Mouse (Mus musculus) E14TG2a.4 (cell line): ENCODE data around the gene Cdyl2.

Experiments
- CTCF ChIP-seq: conservative IDR thresholded peaks from 2 replicates; pipeline ENCODE4 v1.5.1; 2014; ENCODE audit warnings: low read length
- NANOG ChIP-seq: IDR thresholded peaks from 2 replicates; pipeline ENCODE4 v1.6.1; 2014; ENCODE audit warnings: borderline replicate concordance, low read length, mixed read lengths

- no peak for TF ChIP-seq CTCF
- no peak for TF ChIP-seq NANOG
Observed at GRCm38 (mm10) chr8:116528736-116529135, 204.1 kb downstream of the Cdyl2 start.
